Mouse (Mus musculus) limb, embryonic 14.5 days (tissue): ENCODE measurements around the gene Asic2. TPM values are rescaled to one million over a fixed set of nuclear protein-coding genes. Genes with fewer than 3 reads are reported as not detected.

Source experiments
- ATAC-seq: fragments of 200-750 bp; cut with Nextera tagmentation; 2 replicates; pipeline ENCODE4 v1.8.0; 2017; ENCODE audit warnings: low read depth, moderate number of reproducible peaks, moderate TSS enrichment; ENCODE audit not compliant: low FRiP score
- DNase-seq: peaks from one replicate; pipeline ENCODE4 v3.0.0-alpha.2; 2015; ENCODE audit warnings: low spot score
- H3K27ac ChIP-seq: fragments of 300-500 bp; sonication (generic); replicated peaks from 2 replicates; pipeline ENCODE4 v1.5.1; 2014; ENCODE audit warnings: low read depth, mild to moderate bottlenecking, low read length, moderate library complexity, mixed read lengths
- H3K27me3 ChIP-seq: fragments of 300-500 bp; sonication (generic); 2 replicates; pipeline ENCODE4 v1.6.1; 2014; ENCODE audit warnings: low read length, mixed read lengths; ENCODE audit not compliant: control insufficient read depth, insufficient read depth
- H3K36me3 ChIP-seq: fragments of 300-500 bp; sonication (generic); 2 replicates; pipeline ENCODE4 v1.6.1; 2014; ENCODE audit warnings: mild to moderate bottlenecking, low read length, moderate library complexity, mixed read lengths; ENCODE audit not compliant: control insufficient read depth, insufficient read depth
- H3K4me1 ChIP-seq: fragments of 300-500 bp; sonication (generic); 2 replicates; pipeline ENCODE4 v1.6.1; 2014; ENCODE audit warnings: antibody characterized with exemption, low read length, mixed read lengths; ENCODE audit not compliant: control insufficient read depth, insufficient read depth
- H3K4me2 ChIP-seq: fragments of 300-500 bp; sonication (generic); replicated peaks from 2 replicates; pipeline ENCODE4 v1.6.1; 2014; ENCODE audit warnings: low read depth, mild to moderate bottlenecking, low read length, moderate library complexity; ENCODE audit not compliant: severe bottlenecking
- H3K4me3 ChIP-seq: fragments of 300-500 bp; sonication (generic); replicated peaks from 2 replicates; pipeline ENCODE4 v1.5.1; 2014; ENCODE audit warnings: low read length
- H3K9ac ChIP-seq: fragments of 300-500 bp; sonication (generic); 2 replicates; pipeline ENCODE4 v1.6.1; 2014; ENCODE audit warnings: mild to moderate bottlenecking, low read depth, low read length, moderate library complexity; ENCODE audit not compliant: severe bottlenecking
- H3K9me3 ChIP-seq: fragments of 300-500 bp; sonication (generic); 2 replicates; pipeline ENCODE4 v1.6.1; 2016; ENCODE audit warnings: low read length; ENCODE audit not compliant: control insufficient read depth
- POLR2A ChIP-seq: fragments of 200-500 bp; IDR thresholded peaks from 2 replicates; pipeline ENCODE4 v1.8.0; 2012; ENCODE audit warnings: inconsistent platforms, mild to moderate bottlenecking, moderate library complexity, borderline replicate concordance; ENCODE audit not compliant: insufficient read depth, insufficient read length; ENCODE audit errors: extremely low read depth
- WGBS: fragments of 180-500 bp; shearing (Covaris S2); extraction: QIAGEN DNeasy Blood & Tissue Kit; methylation state at CpG from one replicate; pipeline ENCODE4 v1.1.7; 2014; 5-methylcytosine and 5-hydroxymethylcytosine counted together
- polyA plus RNA-seq, 2 experiments: library from polyadenylated mRNA; depleted of rRNA in 1 of 2; stranded (reverse) in 1 of 2; unstranded in 1 of 2; fragments of >200 nt; fragmentation: Nextera tagmentation in 1 of 2; extraction: Ambion mirVana in 1 of 2; gene quantifications; 2 replicates each; pipeline versions ENCODE4 v1.2.1 to v1.2.3; 2012 to 2014

Asic2 gene
- polyA plus RNA-seq, 2 experiments = 0.72 to 1.3 TPM

GRCm38 (mm10) chr11:81150621-81151020 is 817.6 kb downstream of the Asic2 start:
- Histone ChIP-seq H3K9me3 (no peaks in the 10 kb centered on the region), H3K4me2 (no peak overlapping the region), H3K27me3 (peaks cover 63% of the 10 kb centered on the region), H3K36me3 (no peaks in the 10 kb centered on the region), H3K4me3 (no peak overlapping the region), H3K9ac (no peak overlapping the region), H3K4me1 (peaks cover 13% of the 10 kb centered on the region), H3K27ac (no peak overlapping the region)
- no peak for TF ChIP-seq POLR2A
- 75% methylated on average over 8 of the region's 8 CpGs for WGBS
- ATAC-seq (no peak), DNase-seq (no peak)

GRCm38 (mm10) chr11:81148423-81148822 is 819.8 kb downstream of the Asic2 start:
- Histone ChIP-seq H3K4me3 (no peak overlapping the region), H3K27me3 (peaks cover 41% of the 10 kb centered on the region), H3K4me1 (peaks cover 11% of the 10 kb centered on the region), H3K9ac (no peak overlapping the region), H3K27ac (no peak overlapping the region), H3K36me3 (no peaks in the 10 kb centered on the region), H3K9me3 (no peaks in the 10 kb centered on the region), H3K4me2 (no peak overlapping the region)
- DNase-seq (no peak), ATAC-seq (no peak)
- 13% methylated on average over 10 of the region's 10 CpGs for WGBS
- no peak for TF ChIP-seq POLR2A

DNA sequence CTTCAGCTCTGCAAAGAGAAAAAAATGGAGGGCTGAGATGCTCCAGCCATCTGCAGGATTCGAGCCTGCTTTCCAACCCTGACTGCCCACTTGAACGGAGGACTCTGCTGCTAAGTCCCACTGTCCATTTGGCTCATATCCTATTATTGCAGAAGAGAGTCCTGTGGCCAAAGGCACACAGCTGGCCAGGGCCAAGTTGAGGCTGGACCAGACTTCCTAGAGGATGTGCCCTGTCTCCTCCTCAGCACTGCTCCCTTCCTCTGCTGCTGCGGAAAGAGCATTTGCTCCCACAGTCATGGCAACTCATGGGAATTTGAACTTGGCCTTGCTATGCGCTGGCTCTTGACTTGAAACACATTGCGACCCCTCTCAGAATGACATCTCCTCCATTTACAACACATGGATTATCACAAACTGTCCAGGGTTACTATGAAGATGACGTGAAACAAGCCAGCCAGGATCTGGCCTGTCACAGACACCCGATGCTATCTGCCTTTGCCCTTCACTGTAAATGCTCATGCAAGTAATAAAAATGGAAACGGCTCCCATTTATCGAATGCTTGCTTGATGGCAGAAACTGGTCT is 821.6 kb downstream of the Asic2 start:
- ATAC-seq (no peak), DNase-seq (no peak)
- H3K27me3 ChIP-seq = peaks cover 24% of the 10 kb centered on the region
- H3K9me3 ChIP-seq = no peaks in the 10 kb centered on the region
- H3K4me2 ChIP-seq = no peak overlapping the region
- no peak overlapping the region for H3K9ac ChIP-seq
- no peak overlapping the region for H3K27ac ChIP-seq
- H3K4me1 ChIP-seq = peaks cover 2% of the 10 kb centered on the region; the same call in 1 of the 2 replicates
- no peaks in the 10 kb centered on the region for H3K36me3 ChIP-seq
- WGBS = 65% methylated on average over 9 of the region's 9 CpGs
- no peak overlapping the region for H3K4me3 ChIP-seq
- TF ChIP-seq POLR2A = no peak

DNA sequence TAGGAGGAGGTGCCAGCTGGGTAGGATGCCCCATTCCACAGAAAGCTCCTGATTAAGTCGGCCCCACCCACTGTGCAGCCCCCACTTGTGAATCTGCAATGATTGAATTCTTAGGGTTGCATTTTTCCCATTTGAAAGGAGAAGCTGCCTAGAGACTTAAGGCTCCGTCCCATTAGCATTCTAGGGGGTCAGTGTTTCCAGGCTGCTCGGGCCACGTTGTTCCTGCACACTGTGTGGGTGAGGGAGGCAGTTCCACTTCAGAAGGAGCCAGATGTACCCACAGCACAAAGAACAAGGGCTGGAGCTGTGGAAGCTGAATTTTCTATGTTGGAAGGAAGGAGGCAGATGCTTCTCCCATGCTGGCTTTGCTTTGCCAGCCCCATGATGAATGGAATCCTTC is 833.1 kb downstream of the Asic2 start:
- WGBS = 80% methylated on average over 4 of the region's 4 CpGs
- H3K4me2 ChIP-seq = no peak overlapping the region
- no peaks in the 10 kb centered on the region for H3K9me3 ChIP-seq
- DNase-seq (no peak), ATAC-seq (no peak)
- H3K36me3 ChIP-seq = no peaks in the 10 kb centered on the region
- no peaks in the 10 kb centered on the region for H3K27me3 ChIP-seq
- no peaks in the 10 kb centered on the region for H3K4me1 ChIP-seq
- no peak for TF ChIP-seq POLR2A
- H3K9ac ChIP-seq = no peak overlapping the region
- no peak overlapping the region for H3K4me3 ChIP-seq
- no peak overlapping the region for H3K27ac ChIP-seq

DNA sequence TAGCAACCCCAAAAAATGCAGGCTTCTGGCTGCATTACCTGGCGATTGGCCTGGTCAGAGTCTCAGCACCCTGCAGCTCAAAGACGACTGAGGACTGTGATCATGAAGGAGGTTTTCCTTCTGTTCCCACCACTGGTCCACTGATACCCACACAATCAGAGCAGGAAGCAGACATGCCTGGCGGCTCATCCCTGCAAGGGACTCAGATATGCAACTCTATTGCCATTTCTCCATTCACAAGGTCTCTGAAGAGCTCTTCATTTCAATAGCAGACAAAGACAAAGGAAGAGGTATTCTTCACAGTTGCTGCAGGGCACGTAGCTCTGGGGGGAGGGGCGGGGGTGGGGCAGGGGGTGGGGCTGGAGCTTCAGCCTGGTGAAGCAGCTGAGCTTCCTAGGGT is 834.3 kb downstream of the Asic2 start:
- no peak for ATAC-seq
- Histone ChIP-seq H3K9me3 (no peaks in the 10 kb centered on the region), H3K9ac (no peak overlapping the region), H3K27me3 (no peaks in the 10 kb centered on the region), H3K27ac (no peak overlapping the region), H3K4me1 (no peaks in the 10 kb centered on the region), H3K4me3 (no peak overlapping the region), H3K36me3 (no peaks in the 10 kb centered on the region), H3K4me2 (no peak overlapping the region)
- no peak for DNase-seq
- WGBS = 17% methylated on average over 5 of the region's 5 CpGs
- no peak for TF ChIP-seq POLR2A

- no peaks in the 10 kb centered on the region for H3K27me3 ChIP-seq
- no peak for DNase-seq
- H3K4me2 ChIP-seq = no peak overlapping the region
- no peaks in the 10 kb centered on the region for H3K4me1 ChIP-seq
- no peak overlapping the region for H3K27ac ChIP-seq
- H3K9me3 ChIP-seq = no peaks in the 10 kb centered on the region
- no peak for TF ChIP-seq POLR2A
- 54% methylated on average over 7 of the region's 7 CpGs for WGBS
- ATAC-seq = no peak
- no peaks in the 10 kb centered on the region for H3K36me3 ChIP-seq
- H3K4me3 ChIP-seq = no peak overlapping the region
- H3K9ac ChIP-seq = no peak overlapping the region
These were observed 835.6 kb downstream of the Asic2 start for GRCm38 (mm10) chr11:81132669-81133068.
